Mouse (Mus musculus): ENCODE data around the gene Mrpl33. TPM values are rescaled to one million over a fixed set of nuclear protein-coding genes. Genes with fewer than 3 reads are reported as not detected.

The Mrpl33 gene
- polyA plus RNA-seq, 1 experiment: 27.6 TPM

DNA sequence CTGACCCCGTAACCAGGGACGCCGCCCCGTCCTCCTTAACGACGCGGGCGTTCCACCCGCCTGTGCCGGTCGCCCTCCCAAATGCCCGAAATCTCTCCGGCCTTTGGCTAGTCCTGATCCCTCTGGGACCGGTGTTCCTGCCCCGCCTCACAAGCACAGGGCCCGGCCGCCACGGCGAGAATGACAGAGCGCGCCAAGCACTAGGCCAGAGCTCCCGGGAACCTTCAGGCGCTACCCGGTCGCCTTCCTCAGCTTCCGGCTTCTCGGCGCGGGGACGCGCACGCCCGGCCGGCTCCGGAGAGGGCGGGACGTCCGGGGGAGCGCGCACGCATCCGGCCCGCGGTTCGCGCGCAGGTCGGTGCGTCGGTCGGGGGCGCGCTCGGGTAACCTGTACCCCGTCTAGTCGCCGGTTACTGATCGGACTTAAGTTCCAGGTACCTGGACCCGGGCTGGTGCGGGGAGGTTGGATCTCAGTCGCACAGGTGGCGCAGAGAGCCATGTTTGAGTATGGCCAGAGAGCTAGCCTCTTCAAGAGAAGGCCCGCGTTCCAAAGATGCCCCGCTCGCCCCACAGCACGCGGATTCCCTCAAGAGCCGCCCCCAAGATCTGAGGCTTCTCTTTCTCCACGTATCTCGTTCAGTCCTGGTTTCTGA, 101.0 kb downstream of the Mrpl33 start, which contains the start of gene Babam2:
TSS of gene Babam2 (plus strand) at position 41 of the 653 bp plus-strand sequence.
- DNase-seq: peak; percentile 92
- Histone ChIP-seq H3K4me3 (ENCODE audit: control insufficient read depth, insufficient read depth, low read length) (peak within 1 kb of the TSS; percentile 65), H3K27me3 (ENCODE audit: control insufficient read depth, insufficient read depth, low read length) (no peaks in the 10 kb centered on the region), H3K36me3 (ENCODE audit: control insufficient read depth, insufficient read depth, low read length) (no peaks in the 10 kb centered on the region), H3K4me1 (replicated peaks; ENCODE audit: control insufficient read depth, insufficient read depth, low read length) (peaks cover 4% of the 10 kb centered on the region), H3K27ac (ENCODE audit: control insufficient read depth, insufficient read depth, low read length) (peak within 1 kb of the TSS; percentile 89)
- TF ChIP-seq POLR2A (IDR thresholded peaks at IDR 0.05; ENCODE audit: control insufficient read depth, extremely low read depth, insufficient read depth, low read length, poor library complexity) (peak; percentile 91), CTCF (IDR thresholded peaks at IDR 0.05; ENCODE audit: borderline replicate concordance, control insufficient read depth, extremely low read depth, insufficient read depth, low read length, poor library complexity) (peak; percentile 54; the same call in 1 of the 2 replicates)
- under 1% methylated on average over 71 of the region's 71 CpGs for WGBS

GRCm38 (mm10) chr5:31698297-31698726, 101.6 kb downstream of the Mrpl33 start:
- TF ChIP-seq CTCF (IDR thresholded peaks at IDR 0.05; ENCODE audit: borderline replicate concordance, control insufficient read depth, extremely low read depth, insufficient read depth, low read length, poor library complexity): no peak
- no peak for TF ChIP-seq POLR2A (IDR thresholded peaks at IDR 0.05; ENCODE audit: control insufficient read depth, extremely low read depth, insufficient read depth, low read length, poor library complexity)
- Histone ChIP-seq H3K27me3 (ENCODE audit: control insufficient read depth, insufficient read depth, low read length) (no peaks in the 10 kb centered on the region), H3K4me1 (replicated peaks; ENCODE audit: control insufficient read depth, insufficient read depth, low read length) (peaks cover 4% of the 10 kb centered on the region), H3K36me3 (ENCODE audit: control insufficient read depth, insufficient read depth, low read length) (no peaks in the 10 kb centered on the region), H3K27ac (ENCODE audit: control insufficient read depth, insufficient read depth, low read length) (peak overlapping the region; percentile 89), H3K4me3 (ENCODE audit: control insufficient read depth, insufficient read depth, low read length) (peak overlapping the region; percentile 65)
- WGBS: 1% methylated on average over 16 of the region's 16 CpGs
- DNase-seq: peak; percentile 91

GRCm38 (mm10) chr5:31698931-31699330, 102.2 kb downstream of the Mrpl33 start:
- Histone ChIP-seq H3K27me3 (ENCODE audit: control insufficient read depth, insufficient read depth, low read length) (no peaks in the 10 kb centered on the region), H3K27ac (ENCODE audit: control insufficient read depth, insufficient read depth, low read length) (no peak overlapping the region), H3K4me3 (ENCODE audit: control insufficient read depth, insufficient read depth, low read length) (no peak overlapping the region), H3K4me1 (replicated peaks; ENCODE audit: control insufficient read depth, insufficient read depth, low read length) (peaks cover 4% of the 10 kb centered on the region), H3K36me3 (ENCODE audit: control insufficient read depth, insufficient read depth, low read length) (no peaks in the 10 kb centered on the region)
- WGBS: 79% methylated on average over 4 of the region's 4 CpGs
- DNase-seq: no peak
- TF ChIP-seq CTCF (IDR thresholded peaks at IDR 0.05; ENCODE audit: borderline replicate concordance, control insufficient read depth, extremely low read depth, insufficient read depth, low read length, poor library complexity) (no peak), POLR2A (IDR thresholded peaks at IDR 0.05; ENCODE audit: control insufficient read depth, extremely low read depth, insufficient read depth, low read length, poor library complexity) (no peak)

DNA sequence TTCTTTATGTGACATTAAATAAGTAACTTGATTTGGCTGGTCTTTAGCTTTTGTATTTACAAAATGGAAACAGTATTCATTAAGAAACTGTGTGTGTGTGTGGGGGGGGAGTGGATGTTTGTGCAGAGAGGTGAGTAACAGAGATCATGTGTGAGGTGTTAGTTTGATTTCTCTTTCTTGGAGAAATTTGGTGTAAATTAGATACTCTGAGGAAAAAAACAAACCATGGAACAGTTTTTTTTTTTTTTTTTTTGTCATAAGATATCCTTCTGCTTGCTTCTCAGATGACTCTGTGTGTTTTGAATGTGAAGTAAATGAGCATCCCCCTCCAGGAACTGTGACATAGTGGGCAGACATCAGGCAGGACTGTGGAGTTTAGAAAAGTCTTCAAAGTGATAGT, 102.7 kb downstream of the Mrpl33 start:
- Histone ChIP-seq H3K4me3 (ENCODE audit: control insufficient read depth, insufficient read depth, low read length) (no peak overlapping the region), H3K27me3 (ENCODE audit: control insufficient read depth, insufficient read depth, low read length) (no peaks in the 10 kb centered on the region), H3K27ac (ENCODE audit: control insufficient read depth, insufficient read depth, low read length) (no peak overlapping the region), H3K4me1 (replicated peaks; ENCODE audit: control insufficient read depth, insufficient read depth, low read length) (peaks cover 4% of the 10 kb centered on the region), H3K36me3 (ENCODE audit: control insufficient read depth, insufficient read depth, low read length) (no peaks in the 10 kb centered on the region)
- no peak for TF ChIP-seq CTCF (IDR thresholded peaks at IDR 0.05; ENCODE audit: borderline replicate concordance, control insufficient read depth, extremely low read depth, insufficient read depth, low read length, poor library complexity)
- TF ChIP-seq POLR2A (IDR thresholded peaks at IDR 0.05; ENCODE audit: control insufficient read depth, extremely low read depth, insufficient read depth, low read length, poor library complexity): no peak
- no peak for DNase-seq

DNA sequence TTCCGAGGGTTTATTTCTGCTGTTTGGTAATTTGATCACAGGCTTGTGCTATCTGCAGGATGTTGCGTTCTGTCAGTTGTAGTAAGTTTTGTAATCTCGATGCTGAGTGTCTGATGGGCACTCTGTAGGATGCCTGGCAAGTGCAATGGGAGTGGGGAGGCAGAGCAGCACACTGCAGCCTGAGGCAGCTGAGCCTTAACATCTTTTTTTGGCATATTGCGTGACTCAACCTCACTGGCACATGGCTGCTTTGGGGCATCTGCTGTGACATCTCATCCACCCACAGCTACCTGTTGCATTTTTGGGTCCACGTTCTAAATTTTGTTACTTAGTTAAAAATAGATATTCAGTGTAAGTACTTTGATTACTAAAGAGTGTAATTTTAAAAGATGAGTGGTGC, 108.2 kb downstream of the Mrpl33 start:
- 96% methylated on average over 5 of the region's 5 CpGs for WGBS
- Histone ChIP-seq H3K27ac (ENCODE audit: control insufficient read depth, insufficient read depth, low read length) (no peak overlapping the region), H3K4me3 (ENCODE audit: control insufficient read depth, insufficient read depth, low read length) (no peak overlapping the region), H3K4me1 (replicated peaks; ENCODE audit: control insufficient read depth, insufficient read depth, low read length) (no peaks in the 10 kb centered on the region), H3K27me3 (ENCODE audit: control insufficient read depth, insufficient read depth, low read length) (no peaks in the 10 kb centered on the region), H3K36me3 (ENCODE audit: control insufficient read depth, insufficient read depth, low read length) (no peaks in the 10 kb centered on the region)
- no peak for DNase-seq
- TF ChIP-seq POLR2A (IDR thresholded peaks at IDR 0.05; ENCODE audit: control insufficient read depth, extremely low read depth, insufficient read depth, low read length, poor library complexity) (no peak), CTCF (IDR thresholded peaks at IDR 0.05; ENCODE audit: borderline replicate concordance, control insufficient read depth, extremely low read depth, insufficient read depth, low read length, poor library complexity) (no peak)

GRCm38 (mm10) chr5:31706826-31707225, 110.1 kb downstream of the Mrpl33 start:
- H3K4me3 ChIP-seq (ENCODE audit: control insufficient read depth, insufficient read depth, low read length): no peak overlapping the region
- no peaks in the 10 kb centered on the region for H3K36me3 ChIP-seq (ENCODE audit: control insufficient read depth, insufficient read depth, low read length)
- no peaks in the 10 kb centered on the region for H3K27me3 ChIP-seq (ENCODE audit: control insufficient read depth, insufficient read depth, low read length)
- DNase-seq: no peak
- no peak for TF ChIP-seq CTCF (IDR thresholded peaks at IDR 0.05; ENCODE audit: borderline replicate concordance, control insufficient read depth, extremely low read depth, insufficient read depth, low read length, poor library complexity)
- TF ChIP-seq POLR2A (IDR thresholded peaks at IDR 0.05; ENCODE audit: control insufficient read depth, extremely low read depth, insufficient read depth, low read length, poor library complexity): no peak
- H3K27ac ChIP-seq (ENCODE audit: control insufficient read depth, insufficient read depth, low read length): no peak overlapping the region
- WGBS: 93% methylated on average over 4 of the region's 4 CpGs
- no peaks in the 10 kb centered on the region for H3K4me1 ChIP-seq (replicated peaks; ENCODE audit: control insufficient read depth, insufficient read depth, low read length)
